Mouse (Mus musculus) neural tube, embryonic 10.5 days (tissue): ENCODE measurements around the gene Il16.

Source experiments
- DNase-seq: peaks from one replicate; pipeline ENCODE4 v3.0.0-alpha.2; 2017; ENCODE audit warnings: low spot score; ENCODE audit errors: extremely low spot score

The Il16 gene

GRCm38 (mm10) chr7:83695449-83696212 lies 49.9 kb downstream of the Il16 start:
- DNase-seq: peak; percentile 50

- DNase-seq: no peak
Observed at GRCm38 (mm10) chr7:83682640-83683274, 62.8 kb downstream of the Il16 start.

- DNase-seq: no peak
Observed at GRCm38 (mm10) chr7:83678506-83678905, 67.0 kb downstream of the Il16 start.

- DNase-seq: no peak
Observed at GRCm38 (mm10) chr7:83677296-83677695, 68.2 kb downstream of the Il16 start.

- DNase-seq: peak; percentile 23
Observed at GRCm38 (mm10) chr7:83675545-83676254, 69.8 kb downstream of the Il16 start.

- DNase-seq: no peak
Observed at GRCm38 (mm10) chr7:83671573-83671972, 74.0 kb downstream of the Il16 start.

GRCm38 (mm10) chr7:83668724-83669123 lies 76.8 kb downstream of the Il16 start:
- DNase-seq: peak; percentile 35

GRCm38 (mm10) chr7:83667936-83668645 lies 77.4 kb downstream of the Il16 start:
- no peak for DNase-seq

- DNase-seq: no peak
Observed at GRCm38 (mm10) chr7:83666087-83666595, 79.4 kb downstream of the Il16 start.

GRCm38 (mm10) chr7:83662711-83663375 lies 82.7 kb downstream of the Il16 start:
- DNase-seq: no peak

GRCm38 (mm10) chr7:83661763-83662162 lies 83.8 kb downstream of the Il16 start:
- no peak for DNase-seq

- no peak for DNase-seq
Observed at GRCm38 (mm10) chr7:83661031-83661430, 84.5 kb downstream of the Il16 start.

- no peak for DNase-seq
Observed at GRCm38 (mm10) chr7:83660273-83660691, 85.2 kb downstream of the Il16 start.

GRCm38 (mm10) chr7:83659159-83660065 lies 86.1 kb downstream of the Il16 start:
- DNase-seq: no peak

GRCm38 (mm10) chr7:83658716-83659115 lies 86.8 kb downstream of the Il16 start:
- no peak for DNase-seq

- DNase-seq: no peak
Observed at GRCm38 (mm10) chr7:83654938-83655630, 90.4 kb downstream of the Il16 start.

- DNase-seq: no peak
Observed at GRCm38 (mm10) chr7:83654196-83654595, 91.3 kb downstream of the Il16 start.

GRCm38 (mm10) chr7:83653605-83654051 lies 91.9 kb downstream of the Il16 start:
- no peak for DNase-seq

- no peak for DNase-seq
Observed at GRCm38 (mm10) chr7:83652498-83652897, 93.0 kb downstream of the Il16 start.
